Mouse (Mus musculus): Measurements from ENCODE around the gene Bgn. TPM values are rescaled to one million over a fixed set of nuclear protein-coding genes. Genes with fewer than 3 reads are reported as not detected.

Gene Bgn
- polyA plus RNA-seq, 1 experiment from 2014 or later = 311 TPM

- peak; percentile 70 for DNase-seq (ENCODE audit: low spot score)
- Histone ChIP-seq H3K27me3 (replicated peaks; ENCODE audit: control insufficient read depth, insufficient read depth, low read length) (no peaks in the 10 kb centered on the region; the same call in 1 of the 2 replicates), H3K4me1 (ENCODE audit: control insufficient read depth, insufficient read depth, low read length) (no peaks in the 10 kb centered on the region), H3K4me2 (ENCODE audit: low read depth, low read length) (no peak overlapping the region), H3K4me3 (ENCODE audit: low read depth, low read length) (no peak overlapping the region), H3K27ac (replicated peaks; ENCODE audit: low read depth, low read length) (no peak overlapping the region), H3K9ac (ENCODE audit: low read depth, low read length) (no peak overlapping the region), H3K9me3 (ENCODE audit: control insufficient read depth, low read length) (no peaks in the 10 kb centered on the region), H3K36me3 (ENCODE audit: control insufficient read depth, insufficient read depth, low read length) (no peaks in the 10 kb centered on the region)
- WGBS = 45% methylated on average over 7 of the region's 9 CpGs
- peak; percentile 81 for ATAC-seq (ENCODE audit: low read depth)
Measured at GRCm38 (mm10) chrX:73524318-73525222, 41.2 kb downstream of the Bgn start.

GRCm38 (mm10) chrX:73525223-73526140 lies 42.1 kb downstream of the Bgn start:
- H3K9ac ChIP-seq (ENCODE audit: low read depth, low read length) = no peak overlapping the region
- peak; percentile 9 for DNase-seq (ENCODE audit: low spot score)
- no peak for ATAC-seq (ENCODE audit: low read depth)
- no peak overlapping the region for H3K27ac ChIP-seq (replicated peaks; ENCODE audit: low read depth, low read length)
- H3K4me3 ChIP-seq (ENCODE audit: low read depth, low read length) = no peak overlapping the region
- H3K36me3 ChIP-seq (ENCODE audit: control insufficient read depth, insufficient read depth, low read length) = no peaks in the 10 kb centered on the region
- H3K4me2 ChIP-seq (ENCODE audit: low read depth, low read length) = no peak overlapping the region
- 76% methylated on average over 9 of the region's 9 CpGs for WGBS
- H3K27me3 ChIP-seq (replicated peaks; ENCODE audit: control insufficient read depth, insufficient read depth, low read length) = no peaks in the 10 kb centered on the region; the same call in 1 of the 2 replicates
- no peaks in the 10 kb centered on the region for H3K9me3 ChIP-seq (ENCODE audit: control insufficient read depth, low read length)
- H3K4me1 ChIP-seq (ENCODE audit: control insufficient read depth, insufficient read depth, low read length) = no peaks in the 10 kb centered on the region

DNA sequence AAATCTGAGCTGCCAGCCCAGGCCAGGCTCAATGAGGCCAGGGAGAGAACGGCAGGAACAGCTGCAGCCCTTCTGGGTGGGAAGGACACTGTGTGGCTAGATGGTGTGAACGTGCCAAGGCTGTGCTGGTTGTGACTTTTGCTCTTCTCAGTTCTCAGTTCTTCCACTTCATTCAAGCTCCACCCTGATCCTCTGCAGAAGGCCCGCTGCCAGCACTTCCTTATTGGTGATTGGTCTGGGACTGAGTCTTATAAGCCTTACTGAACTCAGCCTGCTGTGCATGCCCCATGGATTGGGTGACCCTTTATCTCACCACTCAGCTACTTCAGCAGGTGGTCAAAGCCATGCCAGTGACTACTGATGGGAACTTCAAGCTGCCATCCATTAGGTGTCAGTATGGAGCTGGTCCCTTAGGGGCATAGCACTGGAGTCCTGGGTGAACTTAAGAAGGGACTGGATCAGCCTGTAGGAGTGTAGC lies 43.0 kb downstream of the Bgn start:
- Histone ChIP-seq H3K36me3 (ENCODE audit: control insufficient read depth, insufficient read depth, low read length) (no peaks in the 10 kb centered on the region), H3K4me2 (ENCODE audit: low read depth, low read length) (no peak overlapping the region), H3K27me3 (replicated peaks; ENCODE audit: control insufficient read depth, insufficient read depth, low read length) (no peaks in the 10 kb centered on the region; the same call in 1 of the 2 replicates), H3K4me1 (ENCODE audit: control insufficient read depth, insufficient read depth, low read length) (no peaks in the 10 kb centered on the region), H3K9me3 (ENCODE audit: control insufficient read depth, low read length) (no peaks in the 10 kb centered on the region), H3K4me3 (ENCODE audit: low read depth, low read length) (no peak overlapping the region), H3K27ac (replicated peaks; ENCODE audit: low read depth, low read length) (no peak overlapping the region), H3K9ac (ENCODE audit: low read depth, low read length) (no peak overlapping the region)
- WGBS = 67% methylated on average over 2 of the region's 3 CpGs
- DNase-seq (ENCODE audit: low spot score) (peak; percentile 53), ATAC-seq (ENCODE audit: low read depth) (peak; percentile 70; the same call in 1 of the 2 replicates)

GRCm38 (mm10) chrX:73537875-73538274 lies 54.5 kb downstream of the Bgn start:
- DNase-seq (ENCODE audit: low spot score) = no peak
- no peak for ATAC-seq (ENCODE audit: low read depth)
- no peak overlapping the region for H3K4me2 ChIP-seq (ENCODE audit: low read depth, low read length)
- H3K27ac ChIP-seq (replicated peaks; ENCODE audit: low read depth, low read length) = no peak overlapping the region
- no peak overlapping the region for H3K9ac ChIP-seq (ENCODE audit: low read depth, low read length)
- no peaks in the 10 kb centered on the region for H3K27me3 ChIP-seq (replicated peaks; ENCODE audit: control insufficient read depth, insufficient read depth, low read length)
- 85% methylated on average over 7 of the region's 7 CpGs for WGBS
- H3K4me3 ChIP-seq (ENCODE audit: low read depth, low read length) = no peak overlapping the region
- H3K9me3 ChIP-seq (ENCODE audit: control insufficient read depth, low read length) = no peaks in the 10 kb centered on the region
- no peaks in the 10 kb centered on the region for H3K36me3 ChIP-seq (ENCODE audit: control insufficient read depth, insufficient read depth, low read length)
- H3K4me1 ChIP-seq (ENCODE audit: control insufficient read depth, insufficient read depth, low read length) = no peaks in the 10 kb centered on the region

DNA sequence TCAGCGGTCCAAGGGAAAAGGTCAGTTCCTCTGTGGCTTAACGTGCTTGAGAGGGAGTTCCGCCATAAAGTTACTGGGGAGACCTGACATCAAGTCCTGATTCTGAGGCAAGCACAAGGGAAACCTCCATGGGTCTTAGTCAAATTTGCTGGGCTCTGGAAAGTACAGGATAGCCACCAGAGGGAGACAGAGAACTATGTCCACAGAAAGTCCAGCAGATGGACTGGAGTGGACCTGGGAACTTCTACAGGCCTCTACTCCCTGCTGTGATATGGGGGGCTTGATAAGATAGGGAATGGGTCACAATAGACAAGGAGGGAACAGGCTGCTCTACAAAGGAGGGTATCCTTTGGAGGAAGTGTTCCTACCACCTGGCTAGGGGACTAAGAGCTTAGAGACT lies 59.9 kb downstream of the Bgn start:
- Histone ChIP-seq H3K9me3 (ENCODE audit: control insufficient read depth, low read length) (no peaks in the 10 kb centered on the region), H3K27ac (replicated peaks; ENCODE audit: low read depth, low read length) (no peak overlapping the region), H3K4me2 (ENCODE audit: low read depth, low read length) (no peak overlapping the region), H3K4me3 (ENCODE audit: low read depth, low read length) (no peak overlapping the region), H3K4me1 (ENCODE audit: control insufficient read depth, insufficient read depth, low read length) (no peaks in the 10 kb centered on the region), H3K36me3 (ENCODE audit: control insufficient read depth, insufficient read depth, low read length) (no peaks in the 10 kb centered on the region), H3K9ac (ENCODE audit: low read depth, low read length) (no peak overlapping the region), H3K27me3 (replicated peaks; ENCODE audit: control insufficient read depth, insufficient read depth, low read length) (no peaks in the 10 kb centered on the region)
- DNase-seq (ENCODE audit: low spot score) (no peak), ATAC-seq (ENCODE audit: low read depth) (no peak)
- WGBS = 46% methylated on average over 3 of the region's 3 CpGs

Other genes with a start within 250 kb of the Bgn start
- gene Xlr4c, start 240.5 kb upstream of the Bgn start, polyA plus RNA-seq (2014; fragmentation: Nextera tagmentation; extraction: Ambion mirVana) = 0.13 and 0.24 TPM in 2 replicates
- 0.21 and 0.46 TPM in 2 replicates for gene Xlr3c, start 218.2 kb upstream of the Bgn start, polyA plus RNA-seq (2014; fragmentation: Nextera tagmentation; extraction: Ambion mirVana)
- gene Xlr5a, start 190.6 kb upstream of the Bgn start, polyA plus RNA-seq (2014; fragmentation: Nextera tagmentation; extraction: Ambion mirVana) = 0.11 TPM in 1 of 2 replicates, not detected in the other
- gene Xlr5c, start 190.6 kb upstream of the Bgn start, polyA plus RNA-seq (2014; fragmentation: Nextera tagmentation; extraction: Ambion mirVana) = not detected in 2 replicates
- not detected in 2 replicates for gene Gm45015, start 146.8 kb upstream of the Bgn start, polyA plus RNA-seq (2014; fragmentation: Nextera tagmentation; extraction: Ambion mirVana)
- gene Zfp275, start 141.0 kb upstream of the Bgn start, polyA plus RNA-seq (2014; fragmentation: Nextera tagmentation; extraction: Ambion mirVana) = 27.1 and 28.1 TPM in 2 replicates
- not detected in 2 replicates for gene Gm18336, start 84.9 kb upstream of the Bgn start, polyA plus RNA-seq (2014; fragmentation: Nextera tagmentation; extraction: Ambion mirVana)
- gene Zfp92, start 72.5 kb upstream of the Bgn start, polyA plus RNA-seq (2014; fragmentation: Nextera tagmentation; extraction: Ambion mirVana) = 0.11 and 0.21 TPM in 2 replicates
- gene Trex2, start 48.3 kb upstream of the Bgn start, polyA plus RNA-seq (2014; fragmentation: Nextera tagmentation; extraction: Ambion mirVana) = 1.3 and 2.9 TPM in 2 replicates
- 48.2 and 52.5 TPM in 2 replicates for gene Haus7, start 24.6 kb upstream of the Bgn start, polyA plus RNA-seq (2014; fragmentation: Nextera tagmentation; extraction: Ambion mirVana)
- 0.80 and 1.3 TPM in 2 replicates for gene Atp2b3, start 19.5 kb downstream of the Bgn start, polyA plus RNA-seq (2014; fragmentation: Nextera tagmentation; extraction: Ambion mirVana)
- gene Dusp9, start 155.8 kb downstream of the Bgn start, polyA plus RNA-seq (2014; fragmentation: Nextera tagmentation; extraction: Ambion mirVana) = 1.6 and 2.2 TPM in 2 replicates
- gene Pnck, start 176.5 kb downstream of the Bgn start, polyA plus RNA-seq (2014; fragmentation: Nextera tagmentation; extraction: Ambion mirVana) = 16.6 and 19.9 TPM in 2 replicates
- gene Slc6a8, start 189.5 kb downstream of the Bgn start, polyA plus RNA-seq (2014; fragmentation: Nextera tagmentation; extraction: Ambion mirVana) = 8.8 and 10.1 TPM in 2 replicates
- gene Bcap31, start 232.6 kb downstream of the Bgn start, polyA plus RNA-seq (2014; fragmentation: Nextera tagmentation; extraction: Ambion mirVana) = 240 and 244 TPM in 2 replicates
- 14.7 and 15.7 TPM in 2 replicates for gene Abcd1, start 233.0 kb downstream of the Bgn start, polyA plus RNA-seq (2014; fragmentation: Nextera tagmentation; extraction: Ambion mirVana)